Mouse (Mus musculus) spleen, postnatal 14 days (tissue): ENCODE measurements at regions not wholly inside any gene's neighbourhood (a gene's known extent, or its start where the extent isn't known, plus 50 kb on each side); places are given as distances from the start of the nearest gene placed in this dataset.
"Not testable (repeated sequence)": the region's sequence is repeated elsewhere in the genome, so short reads cannot be mapped to it uniquely, and the experiment has no call there.

Experiments used
- DNase-seq, 2 experiments: peaks; one replicate each; pipeline ENCODE4 v3.0.0; 2021 to 2022; ENCODE audit warnings: low spot score in 2 of 2

GRCm38 (mm10) chr4:53263776-53264175, 104.1 kb upstream of the Abca1 start:
- DNase-seq = no peak

GRCm38 (mm10) chr4:53262466-53262865, 102.8 kb upstream of the Abca1 start:
- no peak for DNase-seq

GRCm38 (mm10) chr4:53261556-53262140, 102.0 kb upstream of the Abca1 start:
- DNase-seq = no peak

GRCm38 (mm10) chr4:53258975-53259374, 99.3 kb upstream of the Abca1 start:
- no peak for DNase-seq

GRCm38 (mm10) chr4:53256996-53257395, 97.3 kb upstream of the Abca1 start:
- no peak for DNase-seq

GRCm38 (mm10) chr4:53254483-53254882, 94.8 kb upstream of the Abca1 start:
- DNase-seq = no peak

- no peak for DNase-seq
These were observed 94.0 kb upstream of the Abca1 start for GRCm38 (mm10) chr4:53253680-53254079.

- DNase-seq = no peak
These were observed 90.6 kb upstream of the Abca1 start for GRCm38 (mm10) chr4:53250325-53250724.

GRCm38 (mm10) chr4:53246083-53246747, 86.5 kb upstream of the Abca1 start:
- DNase-seq = no peak

- no peak for DNase-seq
These were observed 85.9 kb upstream of the Abca1 start for GRCm38 (mm10) chr4:53245553-53245952.

- not testable (repeated sequence) for DNase-seq
These were observed 83.8 kb upstream of the Abca1 start for GRCm38 (mm10) chr4:53243473-53243872.

GRCm38 (mm10) chr4:53239856-53240255, 80.2 kb upstream of the Abca1 start:
- DNase-seq = no peak

- no peak for DNase-seq
These were observed 78.9 kb upstream of the Abca1 start for GRCm38 (mm10) chr4:53238314-53239259.

GRCm38 (mm10) chr4:53235870-53236269, 76.2 kb upstream of the Abca1 start:
- no peak for DNase-seq

GRCm38 (mm10) chr4:53232436-53232835, 72.7 kb upstream of the Abca1 start:
- no peak for DNase-seq

GRCm38 (mm10) chr4:53231867-53232266, 72.2 kb upstream of the Abca1 start:
- no peak for DNase-seq

GRCm38 (mm10) chr4:53231046-53231445, 71.4 kb upstream of the Abca1 start:
- DNase-seq = no peak

- no peak for DNase-seq
These were observed 68.7 kb upstream of the Abca1 start for GRCm38 (mm10) chr4:53228444-53228843.

- no peak for DNase-seq
These were observed 68.1 kb upstream of the Abca1 start for GRCm38 (mm10) chr4:53227771-53228170.

GRCm38 (mm10) chr4:53227071-53227470, 67.4 kb upstream of the Abca1 start:
- DNase-seq = no peak

GRCm38 (mm10) chr4:53226376-53226775, 66.7 kb upstream of the Abca1 start:
- no peak for DNase-seq

GRCm38 (mm10) chr4:53223379-53223778, 63.7 kb upstream of the Abca1 start:
- no peak for DNase-seq

- DNase-seq = no peak
These were observed 61.1 kb upstream of the Abca1 start for GRCm38 (mm10) chr4:53220809-53221208.
